Mouse (Mus musculus) spleen, adult 2 months (tissue): Measurements from ENCODE around the gene L3mbtl1. TPM values are rescaled to one million over a fixed set of nuclear protein-coding genes. Genes with fewer than 3 reads are reported as not detected.

Experiments used
- DNase-seq, 2 experiments: peaks; one replicate each; pipeline versions ENCODE4 v3.0.0 to v3.0.0-alpha.2; 2012 to 2021; ENCODE audit warnings: low spot score in 2 of 2, low read depth in 1 of 2
- H3K27ac ChIP-seq: fragments of 200-500 bp; 2 replicates; pipeline ENCODE4 v1.5.1; 2012; ENCODE audit warnings: low read length, inconsistent platforms; ENCODE audit not compliant: insufficient read depth
- H3K27me3 ChIP-seq: fragments of 200-500 bp; 2 replicates; pipeline ENCODE4 v1.6.1; 2012; ENCODE audit warnings: mild to moderate bottlenecking, moderate library complexity, low read length, inconsistent platforms; ENCODE audit not compliant: control insufficient read depth, insufficient read depth
- H3K36me3 ChIP-seq: fragments of 200-500 bp; 2 replicates; pipeline ENCODE4 v1.6.1; 2012; ENCODE audit warnings: mild to moderate bottlenecking, low read length, inconsistent platforms; ENCODE audit not compliant: control insufficient read depth, insufficient read depth
- H3K4me1 ChIP-seq: fragments of 200-500 bp; 2 replicates; pipeline ENCODE4 v1.6.1; 2011; ENCODE audit warnings: inconsistent platforms; ENCODE audit not compliant: control insufficient read depth, insufficient read depth, insufficient read length
- H3K4me3 ChIP-seq: fragments of 200-500 bp; 2 replicates; pipeline ENCODE4 v1.5.1; 2011; ENCODE audit warnings: mild to moderate bottlenecking, inconsistent platforms; ENCODE audit not compliant: insufficient read depth, insufficient read length; ENCODE audit errors: extremely low read depth
- CTCF ChIP-seq: fragments of 200-500 bp; IDR thresholded peaks from 2 replicates; pipeline ENCODE4 v1.5.1; 2011; ENCODE audit warnings: mild to moderate bottlenecking, inconsistent platforms; ENCODE audit not compliant: insufficient read depth, insufficient read length, insufficient replicate concordance; ENCODE audit errors: extremely low read depth
- POLR2A ChIP-seq: fragments of 200-500 bp; IDR thresholded peaks from 2 replicates; pipeline ENCODE4 v1.6.1; 2011; ENCODE audit warnings: low read depth, low read length, inconsistent platforms
- WGBS: fragments of 180-500 bp; shearing (Covaris S2); methylation state at CpG from one replicate; pipeline ENCODE4 v1.1.7; 2018; 5-methylcytosine and 5-hydroxymethylcytosine counted together
- polyA plus RNA-seq: library from polyadenylated mRNA; depleted of rRNA; stranded (reverse); fragments of >200 nt; gene quantifications from 2 replicates; pipeline ENCODE4 v1.2.3, GENCODE M21; 2012; rRNA removed

L3mbtl1 gene
- polyA plus RNA-seq, 1 experiment: 0.19 TPM

GRCm38 (mm10) chr2:163001071-163001470 is 57.8 kb downstream of the L3mbtl1 start:
- H3K4me3 ChIP-seq: no peak overlapping the region
- no peak overlapping the region for H3K27ac ChIP-seq
- no peaks in the 10 kb centered on the region for H3K36me3 ChIP-seq
- no peaks in the 10 kb centered on the region for H3K27me3 ChIP-seq
- WGBS: 97% methylated on average over 1 of the region's 1 CpGs
- DNase-seq: no peak
- TF ChIP-seq CTCF (no peak), POLR2A (no peak)
- no peaks in the 10 kb centered on the region for H3K4me1 ChIP-seq

DNA sequence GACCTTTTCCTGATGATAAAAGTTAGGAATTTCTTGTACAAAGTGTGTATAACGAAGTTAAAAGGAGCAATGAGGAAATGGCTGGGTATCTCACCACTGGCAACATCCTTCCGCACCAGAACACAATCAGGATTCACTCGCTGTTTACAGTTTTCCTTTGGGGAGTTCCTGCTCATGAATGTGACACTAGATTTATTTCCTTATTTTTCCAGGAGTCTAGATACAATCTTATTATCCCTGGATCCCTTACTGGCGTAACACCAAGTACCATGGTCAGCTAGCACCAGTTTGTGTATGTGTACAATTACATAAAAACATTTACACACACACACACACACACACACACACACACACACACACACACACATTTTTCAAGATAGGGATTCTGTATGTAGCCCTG is 64.0 kb downstream of the L3mbtl1 start:
- WGBS: 68% methylated on average over 4 of the region's 4 CpGs
- no peak for DNase-seq
- Histone ChIP-seq H3K36me3 (no peaks in the 10 kb centered on the region), H3K4me1 (no peaks in the 10 kb centered on the region), H3K27me3 (no peaks in the 10 kb centered on the region), H3K4me3 (no peak overlapping the region), H3K27ac (no peak overlapping the region)
- TF ChIP-seq CTCF: no peak
- TF ChIP-seq POLR2A: no peak

GRCm38 (mm10) chr2:163016916-163017743 is 73.9 kb downstream of the L3mbtl1 start, which contains the start of gene Ift52:
Gene Ift52, plus strand, starts transcription at chr2:163017354.
- H3K4me3 ChIP-seq: peak within 1 kb of the TSS; percentile 82
- H3K27me3 ChIP-seq: no peaks in the 10 kb centered on the region
- TF ChIP-seq CTCF (no peak), POLR2A (no peak; the same call in 1 of the 2 replicates)
- H3K27ac ChIP-seq: peak within 1 kb of the TSS; percentile 43; the same call in 1 of the 2 replicates
- H3K36me3 ChIP-seq: no peaks in the 10 kb centered on the region
- peak; percentile 79 to 89 for DNase-seq
- WGBS: under 1% methylated on average over 57 of the region's 57 CpGs
- H3K4me1 ChIP-seq: no peaks in the 10 kb centered on the region

Other genes with a start within 250 kb of the L3mbtl1 start
- 101 and 113 TPM in 2 replicates for gene Srsf6, start 11.9 kb upstream of the L3mbtl1 start, polyA plus RNA-seq
- 0.02 and 0.05 TPM in 2 replicates for gene Sgk2, start 43.9 kb downstream of the L3mbtl1 start, polyA plus RNA-seq
- gene Ift52, start 73.9 kb downstream of the L3mbtl1 start, polyA plus RNA-seq: 13.6 and 14.1 TPM in 2 replicates
- gene Mybl2, start 111.2 kb downstream of the L3mbtl1 start, polyA plus RNA-seq: 6.5 and 10.5 TPM in 2 replicates
- gene Gtsf1l, start 144.4 kb downstream of the L3mbtl1 start, polyA plus RNA-seq: not detected in 2 replicates